Mouse (Mus musculus) spleen, adult 18-20 months (tissue): ENCODE results near the gene Col4a4.

Experiments used
- DNase-seq, 2 experiments: peaks; one replicate each; pipeline ENCODE4 v3.0.0; 2022; ENCODE audit warnings: mixed read lengths in 2 of 2

Col4a4 gene

DNA sequence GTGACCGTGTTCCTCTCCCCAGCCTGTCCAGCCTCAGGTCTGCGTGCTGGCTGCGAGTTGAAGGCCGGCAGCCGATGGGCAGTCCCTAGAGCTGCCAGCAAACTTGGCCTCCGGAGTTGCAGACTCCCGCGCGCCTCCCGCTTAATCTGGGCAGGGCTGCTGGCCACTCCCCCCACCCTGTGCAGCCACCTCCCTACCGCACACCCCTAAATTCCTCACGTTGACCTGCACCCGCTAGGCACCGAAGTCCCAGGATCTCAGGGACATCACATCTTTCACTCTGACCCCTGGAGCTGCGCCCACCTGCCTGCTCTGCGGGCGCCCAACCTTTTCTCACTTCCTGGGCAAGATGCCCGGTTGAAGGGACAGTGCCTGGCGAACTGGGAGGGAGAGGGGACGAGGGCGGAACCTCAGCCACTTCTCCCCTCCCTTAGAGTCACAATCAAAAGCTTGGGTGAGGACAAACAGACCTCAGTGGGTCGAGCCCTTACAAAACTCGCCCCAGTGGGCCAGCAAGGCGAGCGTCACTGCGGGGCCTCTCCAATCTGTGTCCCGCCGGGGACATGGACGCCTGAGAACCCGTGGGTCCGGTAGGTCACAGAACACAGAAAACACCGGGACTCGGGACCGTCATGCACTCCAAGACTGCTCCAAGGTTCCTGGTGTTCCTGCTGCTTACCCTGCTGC, at the start of gene Col4a4, which contains the start of gene Col4a3:
Gene Col4a4, minus strand, starts transcription at position 137 of the 687 bp plus-strand sequence.
Gene Col4a3, plus strand, starts transcription at position 209 of the 687 bp plus-strand sequence.
- no peak for DNase-seq

DNA sequence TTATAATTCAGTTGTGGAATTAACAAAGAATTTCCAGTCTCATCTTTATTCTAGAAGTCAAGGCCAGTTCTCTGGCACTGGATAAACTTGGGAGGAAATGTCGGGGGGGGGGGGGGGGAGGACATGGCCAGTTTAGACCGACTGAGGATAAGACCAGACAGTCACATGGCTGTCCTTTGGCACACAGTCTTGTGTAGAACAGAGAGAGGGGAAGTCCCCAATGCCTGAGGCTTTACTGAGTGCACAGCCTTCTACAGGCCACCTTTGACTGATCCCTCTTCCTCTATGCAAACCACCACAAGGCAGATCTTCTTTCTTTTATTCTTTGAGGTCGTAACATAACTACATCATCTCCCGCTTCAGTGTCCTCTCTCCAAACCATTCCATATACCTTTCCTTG, 49.7 kb upstream of the Col4a4 start:
- no peak for DNase-seq

DNA sequence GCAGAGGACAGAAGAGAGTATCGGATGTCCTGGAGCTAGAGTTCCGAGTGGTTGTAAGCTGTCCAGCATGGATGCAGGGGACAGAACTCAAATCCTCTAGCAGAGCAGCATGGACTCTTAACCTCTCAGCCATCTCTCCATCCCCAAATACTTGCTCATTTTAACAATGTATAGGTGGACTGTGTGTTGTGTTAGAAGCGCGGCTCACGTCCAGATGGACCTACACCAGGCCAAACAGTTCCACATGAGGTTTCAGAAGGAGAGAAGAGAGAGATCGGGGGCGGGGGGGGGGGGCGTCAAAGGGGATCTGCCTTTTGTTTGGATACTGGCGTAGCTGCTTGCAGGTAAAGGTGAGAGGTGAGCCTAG, 48.6 kb upstream of the Col4a4 start:
- DNase-seq = no peak

DNA sequence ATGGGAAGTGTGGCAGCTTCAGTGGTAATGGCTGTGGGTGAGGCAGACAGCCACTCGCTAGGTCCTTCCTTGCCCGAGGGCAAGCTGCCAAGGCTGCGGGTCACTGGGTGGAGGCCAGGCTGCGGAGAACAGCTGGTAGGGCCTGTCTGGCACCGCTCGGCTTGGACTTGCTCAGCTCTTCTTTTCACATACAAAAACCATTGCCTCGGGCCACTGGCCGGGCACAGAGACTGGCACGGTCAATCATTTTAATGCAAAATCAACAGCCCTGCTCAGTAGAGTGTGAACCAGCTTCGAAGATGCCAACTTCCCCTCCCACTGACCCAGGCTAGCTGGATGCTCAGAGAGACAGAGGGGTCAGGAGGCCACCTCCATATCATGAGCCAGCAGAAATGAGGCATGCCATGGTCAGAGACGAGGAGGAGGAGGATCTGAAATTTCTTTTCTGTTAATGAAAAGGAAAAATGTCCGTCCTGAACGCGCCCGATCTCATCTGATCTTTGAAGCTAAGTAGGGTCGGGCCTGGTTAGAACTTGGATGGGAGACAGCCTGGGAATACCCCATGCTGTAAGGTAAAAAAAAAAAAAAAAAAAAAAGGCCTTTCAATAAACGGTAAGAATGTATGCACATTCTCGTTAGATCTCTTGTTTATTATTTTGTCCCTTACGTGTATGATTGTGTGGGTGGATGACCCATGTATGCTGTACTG, 48.0 kb upstream of the Col4a4 start:
- peak in 1 of 2 experiments; percentile 6 for DNase-seq

DNA sequence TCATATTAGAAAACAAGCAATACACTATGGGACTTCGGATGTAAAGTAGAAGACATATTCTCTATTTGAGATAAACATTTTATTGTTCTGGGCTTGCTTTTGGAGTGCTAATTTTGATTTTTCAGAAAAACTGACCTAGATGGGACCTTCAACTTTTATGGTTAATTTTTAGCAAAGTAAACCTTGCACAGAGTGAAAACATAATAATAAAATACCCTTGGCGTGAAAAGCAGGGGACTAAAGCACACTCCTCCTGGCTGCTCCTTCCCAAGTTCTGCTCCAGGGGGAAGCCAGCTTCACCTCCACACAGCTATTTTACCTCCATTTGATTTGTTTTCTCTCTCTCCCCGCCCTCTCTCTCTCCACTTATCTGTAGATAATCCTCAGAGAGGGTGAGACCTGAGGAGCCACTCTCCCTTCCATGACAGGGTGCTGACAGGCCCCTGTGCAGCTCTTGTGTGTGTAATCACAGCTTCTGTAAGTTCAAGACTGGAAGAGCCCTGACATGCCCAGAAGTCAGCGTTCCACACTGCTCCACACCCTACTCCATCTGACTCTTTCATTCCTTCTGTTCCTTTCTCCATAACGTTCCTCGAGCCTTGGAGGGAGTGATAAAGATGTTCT, 44.6 kb upstream of the Col4a4 start:
- no peak for DNase-seq

DNA sequence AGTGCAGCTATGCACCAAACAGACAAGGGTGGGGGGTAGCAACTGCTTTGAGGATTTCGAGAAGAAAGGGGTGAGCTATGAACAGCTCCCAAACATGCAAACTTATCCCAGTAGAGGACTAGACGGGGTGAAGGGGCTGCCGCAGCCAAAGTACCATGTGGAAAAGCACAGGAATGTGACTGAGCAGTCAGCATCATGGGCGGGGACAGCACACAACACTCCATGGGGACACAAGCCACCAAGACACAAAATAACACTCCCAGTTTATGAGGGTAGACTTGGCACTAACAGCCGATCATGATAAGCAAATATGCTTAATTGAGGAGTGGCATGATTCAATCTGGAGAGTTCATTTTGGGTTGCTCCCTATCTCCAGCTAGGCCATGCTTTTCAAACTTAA, 42.8 kb upstream of the Col4a4 start:
- DNase-seq = no peak

DNA sequence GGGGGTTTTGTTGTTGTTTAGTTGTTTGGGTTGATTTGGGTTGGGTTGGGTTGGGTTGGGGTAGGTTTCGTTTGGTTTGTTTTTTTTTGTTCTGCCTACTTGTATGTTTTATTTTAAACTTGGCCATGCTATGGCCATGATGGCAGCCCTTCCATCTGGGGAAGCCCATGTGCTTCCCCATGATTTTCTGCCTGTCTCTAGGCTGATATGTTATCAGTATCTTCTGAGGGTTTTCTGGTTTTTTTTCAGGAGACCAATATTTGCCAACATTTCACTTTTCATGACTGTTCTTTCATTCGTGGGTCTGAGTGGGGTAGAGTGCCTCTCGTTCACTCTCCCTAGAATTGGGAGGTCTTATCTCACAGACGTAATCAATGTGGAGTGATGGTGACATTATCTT, 41.0 kb upstream of the Col4a4 start:
- no peak for DNase-seq

DNA sequence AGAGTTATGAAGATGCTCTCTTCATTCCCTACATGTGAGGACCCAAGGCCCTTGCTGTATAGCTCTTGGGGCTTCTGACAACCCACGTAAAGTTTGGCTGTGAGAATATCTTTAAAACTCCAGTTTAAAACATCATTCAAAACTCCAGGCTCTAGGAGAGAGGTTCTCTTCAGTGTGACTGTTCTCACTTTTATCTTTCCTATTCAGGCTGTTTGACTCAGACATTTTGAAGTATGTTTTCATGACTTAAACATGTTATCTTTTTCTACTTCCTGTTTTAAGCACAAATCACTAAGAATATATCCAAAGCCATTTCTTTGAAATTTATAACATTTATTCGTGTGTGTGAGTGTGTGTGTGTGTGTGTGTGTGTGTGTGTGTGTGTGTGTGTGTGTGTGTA, 38.8 kb upstream of the Col4a4 start:
- no peak for DNase-seq

DNA sequence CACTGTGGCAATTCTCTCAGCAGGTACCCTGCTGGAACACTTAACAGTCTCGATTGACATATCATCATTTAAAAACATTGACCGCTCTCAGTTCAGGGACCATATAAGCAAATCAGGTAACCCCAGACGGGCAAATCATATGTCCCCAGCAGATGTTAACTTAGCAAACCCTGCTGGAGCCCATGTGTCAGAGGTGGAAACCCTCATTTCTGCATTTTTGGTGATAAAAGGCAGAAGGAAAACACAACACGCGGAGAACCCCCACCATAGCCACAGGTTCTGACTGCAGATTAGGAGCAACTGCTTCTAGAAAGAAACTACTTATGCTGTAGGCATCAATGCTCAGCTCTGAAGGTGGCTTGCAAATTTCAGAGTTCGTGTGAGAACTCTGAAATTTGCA, 38.3 kb upstream of the Col4a4 start:
- DNase-seq = no peak

DNA sequence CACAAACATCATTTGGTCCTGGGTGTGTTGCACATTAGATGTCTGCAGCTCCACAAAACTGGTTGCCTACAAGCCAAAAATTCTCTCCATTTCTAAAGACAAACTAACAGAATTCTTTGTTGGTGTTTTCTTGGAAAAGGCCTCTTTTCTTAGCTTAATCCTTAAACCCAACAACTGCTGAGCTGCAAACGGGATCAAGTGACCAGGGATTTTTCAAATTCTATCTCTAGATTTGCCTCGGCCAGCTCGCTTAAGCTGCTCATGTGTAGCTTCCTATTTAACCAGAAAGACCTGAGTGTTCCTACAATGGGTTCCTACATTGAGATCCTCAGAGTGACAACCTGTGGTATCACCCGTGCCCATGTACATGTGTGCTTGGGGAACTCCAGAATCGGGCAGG, 33.3 kb upstream of the Col4a4 start:
- DNase-seq = no peak

DNA sequence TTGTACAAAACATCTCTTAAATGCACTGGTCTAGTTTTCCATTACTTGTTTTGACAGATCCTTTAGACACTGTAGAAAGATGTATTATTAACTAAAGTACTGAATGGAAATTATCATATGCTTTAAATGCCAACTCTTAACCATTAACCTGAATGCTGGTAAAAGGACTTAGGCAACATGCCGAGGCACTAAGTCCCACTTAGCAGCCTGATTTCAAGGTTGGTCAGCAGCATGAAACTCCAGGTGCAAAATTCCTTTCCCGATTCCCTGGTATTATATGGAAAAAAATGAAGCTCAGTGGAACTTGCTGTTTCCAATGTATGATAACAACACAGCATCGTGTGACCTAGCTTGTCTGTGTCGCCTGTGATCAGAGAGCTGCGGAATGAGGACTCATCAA, 31.9 kb upstream of the Col4a4 start:
- DNase-seq = no peak

DNA sequence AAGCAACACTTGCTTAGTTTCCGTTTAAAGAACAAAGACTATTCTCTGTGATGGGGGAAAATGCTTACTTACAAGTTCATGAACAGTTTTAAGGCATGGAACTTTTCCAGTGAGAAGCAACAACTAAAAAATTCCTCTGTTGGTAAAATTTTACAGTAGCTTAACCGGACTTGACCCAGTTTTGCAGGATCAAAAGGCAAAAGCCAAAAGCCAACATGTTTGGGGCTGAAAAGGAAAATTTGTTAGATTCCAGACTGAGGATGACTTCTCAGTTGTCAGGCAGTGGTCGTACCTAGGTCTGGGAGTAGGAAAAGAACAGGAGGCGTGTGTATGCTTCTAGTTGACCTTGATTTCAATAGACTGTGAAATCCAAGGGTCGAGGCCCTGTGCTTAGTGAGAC, 31.4 kb upstream of the Col4a4 start:
- no peak for DNase-seq

DNA sequence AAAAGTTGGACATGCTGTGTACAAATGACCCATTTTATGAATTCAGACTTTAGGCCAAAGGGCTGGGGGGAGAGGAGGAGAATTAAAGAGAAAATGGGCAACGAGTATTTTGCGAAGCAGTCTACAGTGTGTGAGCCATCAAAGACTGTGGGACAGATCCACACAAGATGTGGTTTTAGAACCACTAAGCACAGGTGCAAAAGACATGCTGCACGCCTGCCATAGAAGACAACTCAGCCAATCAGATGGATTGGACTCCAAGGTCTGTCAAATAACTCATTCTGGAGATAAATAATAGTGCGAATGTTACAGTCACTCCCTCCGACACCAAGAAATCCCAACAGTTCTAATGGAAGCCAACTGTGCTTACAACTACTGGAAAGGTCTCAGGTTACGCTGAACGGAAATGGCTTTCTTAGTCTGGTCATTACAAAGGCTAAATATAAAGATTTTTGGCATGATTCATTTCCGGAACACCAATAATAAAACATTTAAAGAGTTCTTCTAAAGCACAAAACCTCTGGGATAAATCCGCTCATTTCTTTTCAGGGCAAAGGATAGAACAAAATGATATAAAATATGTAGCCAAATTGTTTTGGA, 25.5 kb upstream of the Col4a4 start:
- no peak for DNase-seq

DNA sequence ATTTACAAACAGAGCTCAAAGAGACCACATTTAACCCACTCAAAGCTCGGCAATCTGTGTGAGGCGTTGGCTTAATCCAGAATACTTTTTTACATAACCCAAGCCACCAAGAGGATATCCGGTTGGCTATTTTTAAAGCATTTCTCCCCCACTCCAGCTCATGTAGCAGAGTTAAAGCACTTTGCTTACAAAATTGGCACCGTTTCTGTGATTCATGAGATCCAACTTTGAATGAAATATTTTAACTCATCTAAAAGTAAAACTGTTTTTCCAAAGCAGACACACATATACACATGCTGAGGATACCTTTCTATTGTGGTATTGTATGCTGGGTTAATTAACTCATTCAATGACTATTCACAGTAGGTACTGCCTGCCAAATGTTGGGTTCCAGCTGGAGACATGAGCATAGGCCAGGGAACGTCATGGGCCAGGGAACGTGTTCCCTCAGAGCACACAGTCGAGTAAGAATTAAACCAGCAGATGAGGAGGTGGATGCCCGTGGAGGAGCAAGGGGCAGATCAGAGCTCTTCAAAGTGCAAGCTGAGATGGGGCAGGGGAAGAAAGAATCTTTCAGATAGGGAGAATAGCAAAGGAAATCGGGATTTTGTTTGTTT, 22.1 kb upstream of the Col4a4 start:
- no peak for DNase-seq

DNA sequence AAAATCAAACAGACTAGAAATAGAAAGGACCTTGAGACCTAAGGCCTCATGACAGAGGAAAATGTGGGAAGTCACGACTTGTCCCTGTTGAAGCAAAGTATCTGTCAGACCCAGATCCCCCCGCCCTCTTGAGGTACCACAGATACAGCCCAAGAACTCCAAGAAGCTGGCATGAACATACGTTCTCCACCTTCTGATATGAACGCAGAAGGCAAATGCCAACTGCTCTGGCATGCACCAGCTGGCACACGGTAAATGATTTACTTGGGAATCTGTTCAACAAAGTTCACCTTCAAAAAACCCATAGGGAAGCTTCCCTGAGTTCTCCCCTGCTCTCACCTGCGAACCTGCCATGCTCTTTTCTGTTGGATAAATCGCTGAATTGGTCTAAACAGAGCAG, 19.2 kb upstream of the Col4a4 start:
- no peak for DNase-seq

DNA sequence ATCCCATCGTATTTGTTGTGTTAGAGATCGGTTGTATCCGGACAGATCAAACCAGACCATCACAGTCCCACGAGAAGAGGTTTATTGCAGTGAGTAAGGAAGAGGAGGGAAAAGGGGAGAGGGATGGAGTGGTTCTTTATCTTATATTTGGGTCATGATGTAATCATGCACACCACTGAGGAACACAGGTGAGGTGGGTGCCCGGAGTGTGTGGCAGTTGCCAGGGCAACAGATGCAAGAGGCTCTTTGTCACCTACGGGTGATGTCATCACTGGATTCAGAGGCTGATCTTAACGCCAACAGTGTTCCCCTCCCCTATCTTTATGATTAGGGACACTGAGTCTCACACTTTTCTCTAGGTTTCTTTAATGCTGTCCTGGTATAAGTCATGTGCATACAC, 18.7 kb upstream of the Col4a4 start:
- no peak for DNase-seq

DNA sequence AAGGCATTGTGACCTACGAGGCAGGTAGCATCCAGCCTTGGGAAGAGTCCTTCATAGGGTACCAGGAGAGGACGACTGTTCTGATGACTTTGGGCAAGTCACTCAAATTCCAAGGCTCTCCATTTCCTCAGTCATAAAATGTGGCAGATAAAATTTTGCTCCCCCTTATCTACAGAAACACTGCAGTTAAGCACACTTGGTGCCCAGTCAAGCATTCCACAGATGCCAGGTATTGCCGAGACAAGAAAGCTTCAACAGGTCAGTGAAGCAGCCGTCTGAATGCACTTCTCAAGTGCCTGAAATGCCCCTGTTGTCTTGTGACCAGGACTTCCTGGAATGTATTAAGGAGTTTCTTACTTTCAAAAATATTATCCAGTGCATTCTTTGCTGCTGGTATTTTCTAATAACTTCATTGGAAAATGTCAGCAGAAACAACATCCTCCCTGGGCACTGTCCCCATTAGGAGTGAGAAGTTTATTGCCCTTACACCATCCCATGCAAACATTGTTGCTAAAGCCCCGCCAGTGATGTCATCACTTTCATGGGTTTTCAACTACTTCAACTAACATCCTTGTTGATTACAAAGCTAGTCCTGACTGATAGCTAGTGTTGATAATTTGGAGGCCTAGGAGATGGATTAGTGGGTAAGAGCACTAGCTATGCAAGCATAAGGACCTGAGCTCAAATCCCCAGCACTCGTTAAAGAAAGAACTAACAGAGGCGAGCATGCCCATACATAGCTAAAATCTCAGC, 16.7 kb upstream of the Col4a4 start:
- DNase-seq = no peak

DNA sequence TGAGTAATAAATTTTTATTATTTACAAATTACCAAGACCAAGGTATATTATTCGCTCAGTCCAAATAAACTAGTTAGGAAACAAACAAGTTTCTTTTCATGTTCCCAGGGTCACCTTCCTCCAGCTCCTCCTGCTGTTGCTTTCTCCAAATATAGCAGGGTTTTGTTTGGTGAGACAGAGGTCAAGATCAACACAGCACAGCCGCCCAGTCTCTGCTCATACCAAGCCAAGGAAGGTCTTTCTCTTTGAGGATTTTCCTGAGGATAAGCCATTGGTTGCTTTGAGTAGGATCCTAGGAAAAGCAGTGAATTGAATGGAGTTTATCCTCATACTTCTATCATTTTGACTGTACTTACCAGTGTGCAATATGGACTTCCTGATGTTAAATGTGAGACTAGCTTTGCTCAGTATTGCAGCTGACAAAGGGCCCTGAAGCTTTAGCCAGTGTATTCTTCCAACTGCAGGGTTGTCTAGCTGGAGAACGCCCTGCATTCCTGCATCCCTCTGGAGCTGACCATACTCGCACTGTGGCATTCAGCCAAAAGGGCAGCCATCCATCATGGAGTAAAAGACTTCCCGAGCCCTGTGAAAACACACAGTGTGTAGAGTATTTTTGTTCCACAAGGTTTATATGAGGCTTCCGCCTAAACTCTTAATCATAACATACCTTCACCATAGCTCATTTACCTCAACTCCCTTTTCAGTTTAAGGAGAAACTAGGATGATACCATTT, 10.4 kb upstream of the Col4a4 start:
- DNase-seq = no peak

DNA sequence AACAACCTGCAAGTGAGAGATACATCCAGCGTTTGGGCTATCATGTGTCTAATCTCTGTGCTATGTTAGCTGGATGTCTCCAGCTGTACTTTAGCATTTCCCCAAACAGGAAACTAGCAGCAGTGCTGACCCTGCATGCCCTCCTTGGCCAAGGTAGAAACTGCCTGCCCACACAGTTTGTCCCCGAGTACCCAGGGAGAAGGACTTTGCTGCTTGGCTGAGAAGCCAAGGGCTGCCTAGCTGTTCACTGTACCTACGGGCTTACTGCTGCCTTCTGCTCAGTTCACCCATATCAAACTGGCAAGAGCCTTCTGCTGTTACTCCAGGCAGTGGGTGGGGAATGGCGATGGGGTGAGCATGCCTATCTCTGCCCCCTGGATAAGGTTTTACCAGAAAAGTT, 3.6 kb upstream of the Col4a4 start:
- no peak for DNase-seq

DNA sequence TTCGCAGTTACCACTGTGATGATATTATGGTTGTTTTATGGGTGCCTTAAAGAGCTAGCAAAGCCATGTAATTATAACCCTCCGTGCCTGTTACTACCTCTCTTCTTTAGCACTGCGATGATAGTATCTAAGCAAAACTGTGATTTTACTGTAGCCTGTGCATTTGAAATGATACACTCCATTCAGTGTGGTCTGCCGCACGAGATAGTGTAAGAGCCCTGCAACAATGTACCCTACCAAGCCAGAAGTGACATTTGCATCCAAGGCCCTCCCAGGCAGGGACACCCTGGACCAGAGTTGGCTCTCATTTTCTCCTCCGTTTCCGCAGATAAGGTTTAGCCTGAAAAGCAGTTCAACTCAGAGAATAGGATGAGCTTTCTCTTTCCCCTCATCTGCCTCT, 668 bp downstream of the Col4a4 start:
- DNase-seq = no peak

DNA sequence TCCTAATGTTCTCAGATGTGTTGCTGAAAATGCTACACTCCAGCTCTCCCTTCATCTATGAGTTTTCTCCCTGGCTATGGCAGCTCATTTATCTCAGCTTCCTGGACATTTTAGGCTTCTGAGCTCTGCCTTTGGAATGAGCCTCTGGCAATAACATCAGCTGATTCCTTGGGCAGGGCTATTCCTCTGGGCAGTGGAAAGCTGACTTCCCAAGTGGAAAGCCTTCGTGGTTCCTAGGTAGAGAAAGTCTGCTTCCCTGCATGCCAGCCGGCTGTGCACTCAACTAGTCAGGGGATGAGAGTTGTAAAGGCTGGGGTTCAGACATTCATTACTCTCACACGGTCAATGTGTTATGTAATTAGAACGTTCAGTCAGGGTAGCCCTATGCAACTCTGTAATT, 8.3 kb downstream of the Col4a4 start:
- no peak for DNase-seq

DNA sequence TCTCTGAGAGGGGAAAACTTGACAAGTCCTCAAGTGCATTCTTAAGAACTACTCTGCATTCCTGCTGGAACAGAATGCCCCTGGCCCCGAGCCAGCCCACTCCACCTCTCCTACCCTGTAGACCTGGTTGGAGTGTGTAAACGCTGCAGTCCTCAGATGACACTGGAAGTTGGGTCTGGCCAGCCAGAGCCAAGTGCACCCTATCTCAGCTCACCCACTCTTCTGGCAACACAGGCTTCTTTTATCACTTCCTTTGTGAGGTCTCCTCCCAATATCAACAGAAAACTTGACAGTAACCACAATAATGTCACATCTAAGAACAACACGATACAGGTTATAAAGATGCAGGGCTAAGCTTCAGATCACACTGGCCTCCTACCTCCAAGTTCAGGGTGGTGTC, 8.7 kb downstream of the Col4a4 start:
- no peak for DNase-seq
